Mouse (Mus musculus) neural tube, embryonic 14.5 days (tissue): ENCODE results near the gene Gng4. TPM values are rescaled to one million over a fixed set of nuclear protein-coding genes. Genes with fewer than 3 reads are reported as not detected.

ENCODE experiments used
- ATAC-seq: fragments of 200-750 bp; cut with Nextera tagmentation; 2 replicates; pipeline ENCODE4 v1.8.0; 2017; ENCODE audit warnings: low read depth, mild to moderate bottlenecking, moderate TSS enrichment, moderate library complexity
- H3K27ac ChIP-seq: fragments of 300-500 bp; sonication (generic); 2 replicates; pipeline ENCODE4 v1.5.1; 2014; ENCODE audit warnings: low read depth, mild to moderate bottlenecking, control low read depth, low read length, moderate library complexity, mixed read lengths
- H3K27me3 ChIP-seq: fragments of 300-500 bp; sonication (generic); 2 replicates; pipeline ENCODE4 v1.6.1; 2014; ENCODE audit warnings: low read length; ENCODE audit not compliant: control insufficient read depth, insufficient read depth
- H3K36me3 ChIP-seq: fragments of 300-500 bp; sonication (generic); 2 replicates; pipeline ENCODE4 v1.6.1; 2014; ENCODE audit warnings: low read length, mixed read lengths; ENCODE audit not compliant: control insufficient read depth, insufficient read depth
- H3K4me1 ChIP-seq: fragments of 300-500 bp; sonication (generic); 2 replicates; pipeline ENCODE4 v1.6.1; 2014; ENCODE audit warnings: low read length; ENCODE audit not compliant: control insufficient read depth, insufficient read depth
- H3K4me2 ChIP-seq: fragments of 300-500 bp; sonication (generic); 2 replicates; pipeline ENCODE4 v1.6.1; 2014; ENCODE audit warnings: mild to moderate bottlenecking, low read depth, low read length, control low read depth
- H3K4me3 ChIP-seq: fragments of 300-500 bp; sonication (generic); 2 replicates; pipeline ENCODE4 v1.5.1; 2014; ENCODE audit warnings: low read depth, low read length, control low read depth, mixed read lengths
- H3K9ac ChIP-seq: fragments of 300-500 bp; sonication (generic); replicated peaks from 2 replicates; pipeline ENCODE4 v1.6.1; 2014; ENCODE audit warnings: low read depth, mild to moderate bottlenecking, control low read depth, low read length, mixed read lengths
- H3K9me3 ChIP-seq: fragments of 300-500 bp; sonication (generic); 2 replicates; pipeline ENCODE4 v1.6.1; 2016; ENCODE audit warnings: low read length; ENCODE audit not compliant: control insufficient read depth
- WGBS: fragments of 180-500 bp; shearing (Covaris S2); extraction: QIAGEN DNeasy Blood & Tissue Kit; methylation state at CpG from one replicate; pipeline ENCODE4 v1.1.7; 2014; 5-methylcytosine and 5-hydroxymethylcytosine counted together
- polyA plus RNA-seq: library from polyadenylated mRNA; unstranded; fragments of >200 nt; fragmentation: Nextera tagmentation; extraction: Ambion mirVana; gene quantifications from 2 replicates; pipeline ENCODE4 v1.2.1, GENCODE M21; 2014

Gene Gng4
- polyA plus RNA-seq, 1 experiment from 2014 or later: 78.1 TPM

GRCm38 (mm10) chr13:13835180-13835579 lies 51.3 kb downstream of the Gng4 start:
- Histone ChIP-seq H3K9ac (no peak overlapping the region), H3K4me2 (no peak overlapping the region), H3K36me3 (no peaks in the 10 kb centered on the region), H3K4me3 (no peak overlapping the region), H3K4me1 (no peaks in the 10 kb centered on the region), H3K27ac (no peak overlapping the region), H3K27me3 (no peaks in the 10 kb centered on the region), H3K9me3 (peaks cover 3% of the 10 kb centered on the region; the same call in 1 of the 2 replicates)
- WGBS: 66% methylated on average over 2 of the region's 2 CpGs
- ATAC-seq: no peak

DNA sequence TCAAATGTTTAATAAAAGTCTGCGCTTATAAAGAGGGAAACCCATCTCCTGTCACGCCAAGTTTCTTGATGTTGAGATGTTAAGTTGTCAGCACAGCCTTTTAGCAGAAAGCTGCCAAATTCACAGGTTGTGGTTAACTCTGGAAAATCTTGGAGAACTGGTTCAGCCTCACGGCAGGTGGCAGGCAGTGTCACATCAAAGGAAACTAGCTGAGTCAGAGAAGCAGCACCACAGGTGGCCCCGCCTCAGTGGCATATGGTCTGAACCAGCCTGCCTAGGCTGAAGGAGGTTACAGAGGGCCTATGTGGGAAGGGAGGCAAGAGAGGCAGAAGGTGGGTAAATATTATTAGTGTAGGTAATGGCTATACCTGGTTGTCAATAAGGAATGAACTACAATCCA lies 61.2 kb downstream of the Gng4 start:
- Histone ChIP-seq H3K27me3 (no peaks in the 10 kb centered on the region), H3K4me3 (no peak overlapping the region), H3K27ac (no peak overlapping the region), H3K9me3 (no peaks in the 10 kb centered on the region), H3K4me1 (no peaks in the 10 kb centered on the region), H3K9ac (no peak overlapping the region), H3K36me3 (no peaks in the 10 kb centered on the region), H3K4me2 (no peak overlapping the region)
- WGBS: 59% methylated on average over 4 of the region's 4 CpGs
- no peak for ATAC-seq

DNA sequence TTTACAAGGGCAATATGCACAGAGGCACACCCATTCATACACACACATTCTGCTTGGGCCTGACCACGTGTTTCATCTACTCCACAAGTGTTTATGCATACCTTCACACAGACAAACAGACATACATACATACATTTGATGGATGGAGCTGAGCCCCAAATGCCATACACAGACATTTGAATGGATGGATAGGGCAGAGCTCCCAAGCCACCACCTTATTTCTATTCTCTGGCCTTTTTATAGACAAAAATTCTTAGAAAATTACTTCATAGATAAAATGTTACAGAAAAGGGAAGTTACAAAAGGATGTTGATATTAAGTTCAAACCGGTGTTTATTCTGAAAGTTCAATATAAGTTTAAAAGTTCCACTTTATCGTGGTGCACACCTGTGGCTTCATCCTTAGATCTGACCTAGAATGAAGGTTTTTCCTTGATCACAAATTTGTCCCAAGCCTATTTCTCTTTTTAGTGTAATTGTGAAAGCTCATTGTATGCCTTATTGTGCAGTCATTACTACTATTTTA lies 63.3 kb downstream of the Gng4 start:
- no peak overlapping the region for H3K27ac ChIP-seq
- H3K4me1 ChIP-seq: no peaks in the 10 kb centered on the region
- H3K36me3 ChIP-seq: no peaks in the 10 kb centered on the region
- H3K9me3 ChIP-seq: no peaks in the 10 kb centered on the region
- ATAC-seq: no peak
- no peak overlapping the region for H3K4me3 ChIP-seq
- 80% methylated on average over 3 of the region's 3 CpGs for WGBS
- H3K4me2 ChIP-seq: no peak overlapping the region
- H3K9ac ChIP-seq: no peak overlapping the region
- no peaks in the 10 kb centered on the region for H3K27me3 ChIP-seq

GRCm38 (mm10) chr13:13857190-13857589 lies 73.3 kb downstream of the Gng4 start:
- no peaks in the 10 kb centered on the region for H3K9me3 ChIP-seq
- 77% methylated on average over 4 of the region's 4 CpGs for WGBS
- no peak overlapping the region for H3K27ac ChIP-seq
- no peaks in the 10 kb centered on the region for H3K36me3 ChIP-seq
- H3K4me2 ChIP-seq: no peak overlapping the region
- H3K9ac ChIP-seq: no peak overlapping the region
- no peak overlapping the region for H3K4me3 ChIP-seq
- ATAC-seq: no peak
- H3K4me1 ChIP-seq: no peaks in the 10 kb centered on the region
- H3K27me3 ChIP-seq: no peaks in the 10 kb centered on the region

DNA sequence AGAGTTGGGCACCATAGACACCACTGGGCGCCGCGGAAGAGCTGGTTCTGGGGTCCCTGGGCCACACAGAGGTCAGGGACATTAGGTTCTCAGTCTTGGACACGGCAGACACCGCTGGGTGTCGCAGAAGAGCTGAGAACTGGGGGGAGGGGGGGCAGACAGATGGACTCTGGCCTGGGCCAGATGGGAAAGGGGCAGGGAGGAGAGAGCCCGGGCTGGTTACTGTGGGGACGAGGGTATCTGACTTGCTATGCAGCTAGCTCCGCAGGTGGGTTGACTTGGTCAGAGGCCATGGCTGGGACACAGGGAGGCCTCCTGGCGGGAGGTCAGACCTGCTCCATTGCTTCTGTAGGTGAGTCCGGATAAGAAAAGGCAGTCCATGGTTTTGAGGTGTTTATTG lies 78.5 kb downstream of the Gng4 start:
- no peaks in the 10 kb centered on the region for H3K27me3 ChIP-seq
- ATAC-seq: no peak
- no peak overlapping the region for H3K4me3 ChIP-seq
- H3K36me3 ChIP-seq: no peaks in the 10 kb centered on the region
- no peak overlapping the region for H3K4me2 ChIP-seq
- H3K4me1 ChIP-seq: no peaks in the 10 kb centered on the region
- no peak overlapping the region for H3K27ac ChIP-seq
- no peaks in the 10 kb centered on the region for H3K9me3 ChIP-seq
- H3K9ac ChIP-seq: no peak overlapping the region
- 62% methylated on average over 11 of the region's 11 CpGs for WGBS

DNA sequence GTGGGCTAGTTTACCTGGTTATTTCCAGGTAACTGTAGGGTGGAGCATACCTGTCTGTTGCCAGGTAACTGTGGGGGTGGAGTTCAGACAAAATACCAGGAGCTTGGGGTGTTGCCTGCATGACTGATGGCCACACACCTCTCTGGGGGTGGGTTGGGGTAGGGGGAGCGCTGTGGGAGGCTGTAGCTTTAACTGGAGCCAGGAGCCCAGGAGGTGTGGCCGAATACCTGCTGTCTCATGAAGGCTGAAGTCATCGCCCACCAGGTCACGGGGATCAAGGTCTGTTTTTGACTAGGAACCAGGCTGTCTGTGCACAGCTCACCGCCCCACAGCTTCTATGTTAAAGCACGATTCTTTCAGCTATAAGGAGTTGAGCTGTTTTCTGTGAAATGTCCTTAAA lies 79.1 kb downstream of the Gng4 start:
- H3K36me3 ChIP-seq: no peaks in the 10 kb centered on the region
- 55% methylated on average over 6 of the region's 6 CpGs for WGBS
- no peak for ATAC-seq
- no peak overlapping the region for H3K4me2 ChIP-seq
- no peaks in the 10 kb centered on the region for H3K9me3 ChIP-seq
- no peak overlapping the region for H3K4me3 ChIP-seq
- no peak overlapping the region for H3K9ac ChIP-seq
- no peaks in the 10 kb centered on the region for H3K4me1 ChIP-seq
- no peak overlapping the region for H3K27ac ChIP-seq
- H3K27me3 ChIP-seq: no peaks in the 10 kb centered on the region

GRCm38 (mm10) chr13:13866339-13866738 lies 82.5 kb downstream of the Gng4 start:
- no peak for ATAC-seq
- Histone ChIP-seq H3K27me3 (no peaks in the 10 kb centered on the region), H3K36me3 (no peaks in the 10 kb centered on the region), H3K9ac (no peak overlapping the region), H3K27ac (no peak overlapping the region), H3K4me3 (no peak overlapping the region), H3K9me3 (no peaks in the 10 kb centered on the region), H3K4me1 (no peaks in the 10 kb centered on the region), H3K4me2 (no peak overlapping the region)
- WGBS: 75% methylated on average over 2 of the region's 2 CpGs

- peak; percentile 50 for ATAC-seq
- no peaks in the 10 kb centered on the region for H3K4me1 ChIP-seq
- no peak overlapping the region for H3K4me2 ChIP-seq
- WGBS: 92% methylated on average over 2 of the region's 2 CpGs
- no peak overlapping the region for H3K9ac ChIP-seq
- no peak overlapping the region for H3K27ac ChIP-seq
- no peaks in the 10 kb centered on the region for H3K9me3 ChIP-seq
- H3K27me3 ChIP-seq: no peaks in the 10 kb centered on the region
- H3K4me3 ChIP-seq: no peak overlapping the region
- no peaks in the 10 kb centered on the region for H3K36me3 ChIP-seq
These were observed 83.4 kb downstream of the Gng4 start for GRCm38 (mm10) chr13:13867078-13867759.

DNA sequence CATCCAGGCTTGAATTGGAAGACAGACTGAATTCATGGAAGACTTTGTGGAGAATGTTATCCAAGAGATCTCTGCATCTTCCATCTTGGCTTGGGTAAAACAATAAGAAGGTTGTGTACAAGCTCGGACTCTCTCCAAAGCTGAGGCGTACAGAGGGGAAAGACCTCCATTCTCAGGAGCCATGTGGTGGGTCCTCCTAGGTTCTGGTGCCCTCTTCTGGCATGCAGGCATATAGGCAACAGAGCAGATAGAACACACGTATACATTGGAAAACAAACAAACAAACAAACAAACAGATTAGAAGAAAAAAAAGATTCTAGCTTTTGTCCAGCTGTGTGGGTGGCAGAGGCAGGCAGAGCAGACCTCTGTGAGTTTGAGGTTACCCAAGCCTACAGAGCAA lies 84.1 kb downstream of the Gng4 start:
- H3K27me3 ChIP-seq: no peaks in the 10 kb centered on the region
- no peaks in the 10 kb centered on the region for H3K9me3 ChIP-seq
- H3K27ac ChIP-seq: no peak overlapping the region
- H3K4me1 ChIP-seq: no peaks in the 10 kb centered on the region
- H3K4me3 ChIP-seq: no peak overlapping the region
- 10% methylated on average over 3 of the region's 3 CpGs for WGBS
- no peaks in the 10 kb centered on the region for H3K36me3 ChIP-seq
- ATAC-seq: peak; percentile 97
- no peak overlapping the region for H3K4me2 ChIP-seq
- H3K9ac ChIP-seq: no peak overlapping the region
